Mouse (Mus musculus): ENCODE measurements around the gene Nup153. TPM values are rescaled to one million over a fixed set of nuclear protein-coding genes. Genes with fewer than 3 reads are reported as not detected.

Gene Nup153
- polyA plus RNA-seq, 1 experiment: 18.4 TPM

- Histone ChIP-seq H3ac (ENCODE audit: control insufficient read depth, insufficient read length, low read depth) (no peak overlapping the region), H3K4me3 (ENCODE audit: insufficient read depth, poor library complexity, severe bottlenecking) (no peak overlapping the region), H3K79me3 (ENCODE audit: low read depth) (no peaks in the 10 kb centered on the region), H3K36me3 (ENCODE audit: control insufficient read depth, insufficient read depth) (no peaks in the 10 kb centered on the region), H3K27me3 (ENCODE audit: control insufficient read depth, insufficient read depth, insufficient read length) (no peaks in the 10 kb centered on the region), H3K79me2 (ENCODE audit: control insufficient read depth, insufficient read depth) (no peaks in the 10 kb centered on the region)
- TF ChIP-seq CTCF (IDR thresholded peaks at IDR 0.05; ENCODE audit: control insufficient read depth, insufficient read depth, insufficient read length): no peak
- no peak for TF ChIP-seq MAX (IDR thresholded peaks at IDR 0.05)
Measured at GRCm38 (mm10) chr13:46634133-46634488, 93.6 kb downstream of the Nup153 start.

- no peaks in the 10 kb centered on the region for H3K79me3 ChIP-seq (ENCODE audit: low read depth)
- no peak overlapping the region for H3K4me3 ChIP-seq (ENCODE audit: insufficient read depth, poor library complexity, severe bottlenecking)
Measured at GRCm38 (mm10) chr13:46633320-46634132, 94.2 kb downstream of the Nup153 start.

GRCm38 (mm10) chr13:46632796-46633195 lies 94.9 kb downstream of the Nup153 start:
- TF ChIP-seq CTCF (IDR thresholded peaks at IDR 0.05; ENCODE audit: control insufficient read depth, insufficient read depth, insufficient read length) (no peak), FOSL1 (IDR thresholded peaks at IDR 0.05; ENCODE audit: insufficient read depth, low read length, poor library complexity, severe bottlenecking) (no peak), USF1 (IDR thresholded peaks at IDR 0.05; ENCODE audit: low read depth) (no peak), CEBPB (IDR thresholded peaks at IDR 0.05; ENCODE audit: low read depth) (no peak), MAX (IDR thresholded peaks at IDR 0.05) (no peak), MYOG (IDR thresholded peaks at IDR 0.05; ENCODE audit: control insufficient read depth, extremely low read depth, insufficient read length) (no peak), MYOD1 (IDR thresholded peaks at IDR 0.05; ENCODE audit: control insufficient read depth, insufficient read length, low read depth) (no peak)
- no peaks in the 10 kb centered on the region for H3K27me3 ChIP-seq (ENCODE audit: control insufficient read depth, insufficient read depth, insufficient read length)
- H3ac ChIP-seq (ENCODE audit: control insufficient read depth, insufficient read length, low read depth): no peak overlapping the region
- H3K79me3 ChIP-seq (ENCODE audit: low read depth): no peaks in the 10 kb centered on the region
- no peaks in the 10 kb centered on the region for H3K36me3 ChIP-seq (ENCODE audit: control insufficient read depth, insufficient read depth)
- no peaks in the 10 kb centered on the region for H3K79me2 ChIP-seq (ENCODE audit: control insufficient read depth, insufficient read depth)
- no peak overlapping the region for H3K4me3 ChIP-seq (ENCODE audit: insufficient read depth, poor library complexity, severe bottlenecking)

More at GRCm38 (mm10) chr13:46633320-46634132, 94.2 kb downstream of the Nup153 start:
- Histone ChIP-seq H3K79me2 (ENCODE audit: control insufficient read depth, insufficient read depth) (no peaks in the 10 kb centered on the region), H3K36me3 (ENCODE audit: control insufficient read depth, insufficient read depth) (no peaks in the 10 kb centered on the region), H3K27me3 (ENCODE audit: control insufficient read depth, insufficient read depth, insufficient read length) (no peaks in the 10 kb centered on the region), H3ac (ENCODE audit: control insufficient read depth, insufficient read length, low read depth) (no peak overlapping the region)
- TF ChIP-seq MYOG (IDR thresholded peaks at IDR 0.05; ENCODE audit: control insufficient read depth, extremely low read depth, insufficient read length): no peak
- TF ChIP-seq CEBPB (IDR thresholded peaks at IDR 0.05; ENCODE audit: low read depth): no peak
- no peak for TF ChIP-seq FOSL1 (IDR thresholded peaks at IDR 0.05; ENCODE audit: insufficient read depth, low read length, poor library complexity, severe bottlenecking)
- no peak for TF ChIP-seq USF1 (IDR thresholded peaks at IDR 0.05; ENCODE audit: low read depth)
- TF ChIP-seq CTCF (IDR thresholded peaks at IDR 0.05; ENCODE audit: control insufficient read depth, insufficient read depth, insufficient read length): no peak
- no peak for TF ChIP-seq MYOD1 (IDR thresholded peaks at IDR 0.05; ENCODE audit: control insufficient read depth, insufficient read length, low read depth)
- TF ChIP-seq MAX (IDR thresholded peaks at IDR 0.05): no peak

Other genes starting within 250 kb of the Nup153 start
- 0.16 TPM for gene Cap2, start 226.1 kb downstream of the Nup153 start, polyA plus RNA-seq (2012; fragmentation: generic; extraction: Trizol)
- gene Fam8a1, start 58.4 kb downstream of the Nup153 start, polyA plus RNA-seq (2012; fragmentation: generic; extraction: Trizol): 6.4 TPM
- 9.2 TPM for gene Kif13a, start 201.9 kb upstream of the Nup153 start, polyA plus RNA-seq (2012; fragmentation: generic; extraction: Trizol)

Measured in C2C12 (cell line).